Mouse (Mus musculus): ENCODE data around the gene Lce1b.

- no peak for TF ChIP-seq CTCF (IDR thresholded peaks at IDR 0.05; ENCODE audit: borderline replicate concordance, insufficient read depth, low read depth, low read length)
- no peak for TF ChIP-seq POLR2A (IDR thresholded peaks at IDR 0.05; ENCODE audit: borderline replicate concordance, insufficient read depth, low read length)
Measured at GRCm38 (mm10) chr3:92638653-92638991, 18.1 kb downstream of the Lce1b start.

Data from cerebellum, adult 2 months (tissue).